Mouse (Mus musculus) liver, embryonic 11.5 days (tissue): ENCODE data around the gene Glipr1l1. TPM values are rescaled to one million over a fixed set of nuclear protein-coding genes. Genes with fewer than 3 reads are reported as not detected.
"Not testable (repeated sequence)": the region's sequence is repeated elsewhere in the genome, so short reads cannot be mapped to it uniquely, and the experiment has no call there.

Experiments used
- ATAC-seq: fragments of 200-750 bp; cut with Nextera tagmentation; replicated peaks from 2 replicates; pipeline ENCODE4 v1.8.0; 2017; ENCODE audit warnings: moderate number of reproducible peaks, mild to moderate bottlenecking, moderate TSS enrichment, moderate library complexity; ENCODE audit not compliant: low FRiP score
- DNase-seq: peaks from one replicate; pipeline ENCODE4 v3.0.0-alpha.2; 2017; ENCODE audit warnings: low spot score
- H3K27ac ChIP-seq: fragments of 300-500 bp; sonication (generic); 2 replicates; pipeline ENCODE4 v1.5.1; 2014; ENCODE audit warnings: mild to moderate bottlenecking, low read depth, low read length, control low read depth
- H3K27me3 ChIP-seq: fragments of 300-500 bp; sonication (generic); replicated peaks from 2 replicates; pipeline ENCODE4 v1.6.1; 2014; ENCODE audit warnings: low read length, mixed read lengths; ENCODE audit not compliant: control insufficient read depth, insufficient read depth
- H3K36me3 ChIP-seq: fragments of 300-500 bp; sonication (generic); 2 replicates; pipeline ENCODE4 v1.6.1; 2014; ENCODE audit warnings: mild to moderate bottlenecking, low read length, moderate library complexity, mixed read lengths; ENCODE audit not compliant: control insufficient read depth, insufficient read depth
- H3K4me1 ChIP-seq: fragments of 300-500 bp; sonication (generic); replicated peaks from 2 replicates; pipeline ENCODE4 v1.6.1; 2014; ENCODE audit warnings: low read length, mixed read lengths; ENCODE audit not compliant: control insufficient read depth, insufficient read depth
- H3K4me2 ChIP-seq: fragments of 300-500 bp; sonication (generic); 2 replicates; pipeline ENCODE4 v1.6.1; 2014; ENCODE audit warnings: mild to moderate bottlenecking, control low read depth, moderate library complexity
- H3K4me3 ChIP-seq: fragments of 300-500 bp; sonication (generic); 2 replicates; pipeline ENCODE4 v1.5.1; 2014; ENCODE audit warnings: low read depth, low read length, control low read depth
- H3K9ac ChIP-seq: fragments of 300-500 bp; sonication (generic); 2 replicates; pipeline ENCODE4 v1.6.1; 2014; ENCODE audit warnings: low read depth, low read length, control low read depth
- H3K9me3 ChIP-seq: fragments of 300-500 bp; sonication (generic); 2 replicates; pipeline ENCODE4 v1.6.1; 2016; ENCODE audit warnings: low read length, inconsistent platforms, mixed read lengths; ENCODE audit not compliant: control insufficient read depth
- WGBS: fragments of 180-500 bp; shearing (Covaris S2); extraction: QIAGEN DNeasy Blood & Tissue Kit; methylation state at CpG from one replicate; pipeline ENCODE4 v1.1.7; 2014; 5-methylcytosine and 5-hydroxymethylcytosine counted together
- polyA plus RNA-seq: library from polyadenylated mRNA; unstranded; fragments of >200 nt; fragmentation: Nextera tagmentation; extraction: Ambion mirVana; gene quantifications from 2 replicates; pipeline ENCODE4 v1.2.1, GENCODE M21; 2014

The Glipr1l1 gene
- not detected in 2 replicates for polyA plus RNA-seq

DNA sequence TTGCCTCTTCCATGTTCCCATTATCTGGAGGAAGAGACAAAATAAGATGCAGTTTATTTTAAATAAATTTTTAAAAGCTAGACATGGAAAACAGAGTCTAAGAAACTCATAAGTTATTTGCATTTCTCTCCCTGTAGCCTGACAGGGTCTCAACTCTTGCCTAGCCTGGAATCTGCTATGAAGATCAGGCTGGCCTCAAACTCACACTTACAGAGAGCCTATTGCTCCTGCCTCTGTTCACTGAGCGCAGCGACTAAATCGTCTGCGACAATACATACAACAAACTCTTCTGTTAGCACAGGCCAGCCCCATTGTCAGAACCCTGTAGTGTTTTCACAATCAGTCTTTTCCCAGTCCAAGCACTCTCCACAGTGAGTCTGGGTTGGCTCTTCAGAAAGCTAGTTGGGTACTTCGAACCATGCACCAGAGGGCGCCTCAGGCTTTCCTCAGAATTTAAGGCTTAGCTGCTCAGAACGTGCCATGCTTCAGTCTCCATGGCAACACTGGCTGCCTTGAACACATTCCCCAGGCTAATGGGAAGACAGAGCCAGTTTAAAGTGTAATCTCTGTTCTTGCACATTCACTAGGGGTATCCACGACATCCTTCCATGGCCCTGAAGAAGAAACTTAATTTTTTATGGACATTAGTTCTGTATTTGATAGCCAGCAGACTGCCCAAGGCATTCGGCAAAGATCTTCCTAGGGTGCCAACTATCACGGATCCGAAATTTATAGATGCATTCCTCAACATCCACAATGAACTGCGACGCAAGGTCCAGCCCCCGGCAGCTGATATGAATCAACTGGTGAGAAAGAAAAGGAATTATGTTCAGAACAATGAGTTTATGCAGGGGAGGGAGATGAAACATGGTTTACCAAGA, at the start of gene Glipr1l1:
Glipr1l1 (plus strand) TSS at position 488 of the 881 bp plus-strand sequence.
- 64% methylated on average over 14 of the region's 14 CpGs for WGBS
- no peak within 1 kb of the TSS for H3K4me3 ChIP-seq
- DNase-seq = no peak
- 0 out of 2 replicates have a peak, but pooled peaks have one; percentile 60 for ATAC-seq
- no peaks in the 10 kb centered on the region for H3K27me3 ChIP-seq
- H3K36me3 ChIP-seq = no peaks in the 10 kb centered on the region
- H3K27ac ChIP-seq = no peak within 1 kb of the TSS
- no peak within 1 kb of the TSS for H3K9ac ChIP-seq
- no peaks in the 10 kb centered on the region for H3K9me3 ChIP-seq
- H3K4me2 ChIP-seq = no peak within 1 kb of the TSS
- no peaks in the 10 kb centered on the region for H3K4me1 ChIP-seq

DNA sequence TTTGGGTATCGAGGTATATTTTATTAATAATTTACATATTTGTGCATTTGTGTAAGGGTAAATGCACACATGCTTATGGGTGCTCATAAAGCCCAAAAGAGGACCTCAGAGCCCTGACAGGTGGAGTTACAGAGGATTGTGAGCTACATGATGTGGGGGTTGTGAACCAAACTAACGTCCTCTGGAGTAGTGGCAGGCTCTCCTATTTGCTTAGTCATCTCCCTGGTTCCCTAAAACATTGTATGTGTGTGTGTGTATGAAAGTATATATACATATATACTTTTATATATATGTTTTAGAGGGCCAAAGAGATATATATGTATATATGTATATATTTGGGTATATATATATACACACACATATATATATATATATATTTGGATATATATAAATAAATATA, 36.4 kb upstream of the Glipr1l1 start:
- no peaks in the 10 kb centered on the region for H3K27me3 ChIP-seq
- H3K27ac ChIP-seq = no peak overlapping the region
- H3K9ac ChIP-seq = no peak overlapping the region
- H3K9me3 ChIP-seq = no peaks in the 10 kb centered on the region
- ATAC-seq (no peak), DNase-seq (no peak)
- H3K4me2 ChIP-seq = no peak overlapping the region
- no peaks in the 10 kb centered on the region for H3K4me1 ChIP-seq
- no peaks in the 10 kb centered on the region for H3K36me3 ChIP-seq
- WGBS = 49% methylated on average over 2 of the region's 2 CpGs
- H3K4me3 ChIP-seq = no peak overlapping the region

DNA sequence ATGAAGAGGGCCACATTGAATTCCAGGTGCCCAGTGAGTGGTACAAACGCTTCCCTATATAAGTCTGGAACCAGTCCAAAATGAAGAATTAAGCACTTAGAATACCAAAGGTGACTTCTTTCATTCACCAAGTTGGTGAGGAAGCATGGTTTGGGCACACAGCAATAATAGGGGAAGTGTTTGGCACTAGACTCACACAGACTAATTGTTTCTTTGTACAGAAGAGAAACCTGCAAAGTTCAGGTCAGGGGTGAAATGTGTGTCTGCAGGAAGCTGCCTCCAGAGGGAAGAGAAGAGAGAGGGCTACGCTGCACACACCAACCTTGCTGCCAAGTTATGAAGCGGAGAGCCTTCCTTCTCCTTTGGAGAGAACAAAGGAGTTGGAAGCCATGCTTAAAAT, 31.3 kb upstream of the Glipr1l1 start:
- H3K27ac ChIP-seq, H3K9ac ChIP-seq, H3K4me3 ChIP-seq, H3K4me2 ChIP-seq, H3K36me3 ChIP-seq, DNase-seq, H3K9me3 ChIP-seq, H3K27me3 ChIP-seq, ATAC-seq, H3K4me1 ChIP-seq: not testable (repeated sequence)
- WGBS = 74% methylated on average over 3 of the region's 3 CpGs

DNA sequence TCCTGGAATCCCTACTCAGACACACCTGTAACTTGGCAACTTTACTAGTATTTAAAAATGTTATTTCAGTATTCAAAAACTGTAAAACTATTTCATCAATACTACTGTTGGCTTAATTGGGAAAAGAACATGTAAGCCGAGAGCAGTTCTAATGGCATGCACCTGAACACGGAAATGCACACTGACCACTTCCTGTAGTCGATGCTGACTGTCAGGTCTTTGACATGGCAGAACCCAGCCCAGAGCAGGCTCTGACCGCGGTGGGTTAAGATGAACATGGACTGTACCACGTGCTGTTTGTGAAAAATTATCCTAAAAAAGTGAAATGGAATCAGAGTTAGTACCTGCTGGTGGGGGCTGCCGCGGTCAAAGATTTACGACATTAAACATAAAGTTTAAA, 16.5 kb upstream of the Glipr1l1 start:
- H3K4me2 ChIP-seq, H3K4me1 ChIP-seq, ATAC-seq, H3K9me3 ChIP-seq, H3K36me3 ChIP-seq, H3K4me3 ChIP-seq, H3K27ac ChIP-seq, H3K27me3 ChIP-seq, H3K9ac ChIP-seq, DNase-seq: not testable (repeated sequence)
- WGBS = 70% methylated on average over 9 of the region's 9 CpGs

DNA sequence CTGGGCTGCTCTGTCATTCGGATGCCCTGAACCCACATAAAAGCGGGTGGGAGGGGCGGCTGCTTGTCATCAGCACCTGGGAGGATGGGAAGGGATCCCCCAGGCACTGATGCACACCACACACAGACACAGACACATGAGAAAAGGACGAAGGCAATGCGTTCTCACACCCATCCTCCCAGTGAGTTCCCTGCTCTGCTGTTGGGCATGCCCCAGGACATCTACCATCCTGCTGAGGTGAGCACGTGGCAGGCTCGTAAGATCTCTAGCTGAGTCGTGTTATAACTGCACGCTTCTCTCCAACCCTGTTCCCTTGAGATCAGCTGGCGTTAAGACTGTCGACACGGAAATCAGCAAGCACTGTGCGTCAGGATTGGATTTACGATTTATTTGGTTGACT, 15.7 kb upstream of the Glipr1l1 start:
- ATAC-seq, DNase-seq, H3K4me1 ChIP-seq, H3K4me3 ChIP-seq, H3K9ac ChIP-seq, H3K27me3 ChIP-seq, H3K27ac ChIP-seq, H3K9me3 ChIP-seq, H3K4me2 ChIP-seq, H3K36me3 ChIP-seq: not testable (repeated sequence)
- WGBS = 72% methylated on average over 12 of the region's 14 CpGs

DNA sequence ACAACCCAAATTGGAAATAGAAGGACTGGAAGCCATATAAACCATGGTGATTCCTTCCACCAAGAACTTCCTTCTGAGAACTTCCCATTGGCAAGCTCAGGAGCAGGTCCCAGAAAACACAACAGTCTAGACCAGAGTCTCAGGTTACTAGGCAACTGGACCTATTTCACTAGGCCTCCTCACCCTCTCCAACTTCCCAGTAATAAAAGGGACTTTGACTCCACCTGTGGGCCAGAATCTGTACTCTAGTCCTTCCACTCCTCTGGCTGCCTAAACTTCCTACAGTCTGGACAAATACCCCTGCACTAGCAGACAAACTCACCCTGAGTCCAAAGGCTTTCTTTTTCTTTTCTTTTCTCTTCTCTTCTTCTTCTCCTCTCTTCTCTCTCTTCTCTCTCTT, 8.8 kb upstream of the Glipr1l1 start:
- DNase-seq (no peak), ATAC-seq (no peak)
- Histone ChIP-seq H3K4me2 (no peak overlapping the region), H3K36me3 (no peaks in the 10 kb centered on the region), H3K9me3 (no peaks in the 10 kb centered on the region), H3K27me3 (no peaks in the 10 kb centered on the region), H3K4me3 (no peak overlapping the region), H3K4me1 (no peaks in the 10 kb centered on the region), H3K27ac (no peak overlapping the region), H3K9ac (no peak overlapping the region)

DNA sequence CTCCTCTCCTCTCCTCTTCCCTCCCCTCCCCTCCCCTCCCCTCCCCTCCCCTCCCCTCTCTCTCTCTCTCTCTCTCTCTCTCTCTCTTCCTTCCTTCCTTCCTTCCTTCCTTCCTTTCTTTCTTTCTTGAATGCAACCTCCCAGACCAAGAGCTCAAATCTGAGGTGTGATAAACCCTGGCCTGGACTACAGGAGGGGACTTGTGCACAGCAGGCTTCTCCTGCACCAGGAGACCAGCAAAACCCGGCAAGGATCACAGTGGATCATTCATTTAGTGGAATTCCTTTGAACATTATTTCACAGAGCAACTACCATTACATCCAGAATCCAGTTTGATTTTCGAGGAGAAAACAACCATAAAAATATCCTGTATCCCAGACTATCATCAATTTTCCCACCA, 8.0 kb upstream of the Glipr1l1 start:
- H3K36me3 ChIP-seq, H3K4me2 ChIP-seq, ATAC-seq, H3K4me3 ChIP-seq, H3K27me3 ChIP-seq, DNase-seq, H3K9ac ChIP-seq, H3K27ac ChIP-seq, H3K4me1 ChIP-seq, H3K9me3 ChIP-seq: not testable (repeated sequence)
- 66% methylated on average over 2 of the region's 2 CpGs for WGBS

DNA sequence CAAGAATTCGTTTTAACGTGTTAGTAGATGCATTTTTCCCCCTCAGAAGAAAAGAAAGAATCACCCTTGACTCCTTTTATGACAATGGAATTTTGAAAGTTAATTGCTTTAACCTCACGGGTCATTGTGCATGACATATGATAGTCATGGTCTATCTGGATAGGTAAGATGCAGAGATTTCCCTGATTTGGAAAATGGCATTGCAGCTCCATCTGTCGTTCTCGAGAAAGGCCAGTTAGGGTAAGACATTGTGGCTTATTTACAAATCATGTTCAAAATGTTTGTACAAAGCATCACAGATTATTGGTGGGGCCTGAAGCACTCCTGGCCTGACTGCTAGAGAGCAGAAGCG, 570 bp downstream of the Glipr1l1 start:
- H3K4me3 ChIP-seq, H3K27ac ChIP-seq, H3K4me1 ChIP-seq, H3K9ac ChIP-seq, DNase-seq, H3K36me3 ChIP-seq, H3K4me2 ChIP-seq, ATAC-seq, H3K27me3 ChIP-seq, H3K9me3 ChIP-seq: not testable (repeated sequence)
- 78% methylated on average over 6 of the region's 6 CpGs for WGBS

DNA sequence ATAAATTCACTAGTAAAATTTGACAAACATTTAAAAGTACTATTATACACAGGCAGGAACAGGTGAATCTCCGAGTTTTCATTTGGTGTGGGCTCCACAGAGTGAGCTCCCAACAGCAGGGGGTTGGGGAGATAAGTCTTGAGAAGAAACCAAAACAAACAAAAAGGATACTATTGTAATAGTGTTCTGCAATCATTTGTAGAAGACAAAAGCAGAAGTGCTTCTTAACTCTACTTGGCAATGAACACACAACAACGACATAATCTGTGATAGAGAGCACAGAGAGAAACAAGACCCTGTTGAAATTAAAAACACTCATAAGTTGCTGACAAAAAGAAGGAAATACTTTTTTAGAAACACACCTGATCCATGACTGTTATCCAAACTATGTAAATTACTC, 20.1 kb downstream of the Glipr1l1 start:
- Histone ChIP-seq H3K27ac (no peak overlapping the region), H3K9me3 (no peaks in the 10 kb centered on the region), H3K27me3 (no peaks in the 10 kb centered on the region), H3K4me3 (no peak overlapping the region), H3K9ac (no peak overlapping the region), H3K4me2 (no peak overlapping the region), H3K36me3 (no peaks in the 10 kb centered on the region), H3K4me1 (no peaks in the 10 kb centered on the region)
- ATAC-seq = no peak
- WGBS = 40% methylated on average over 2 of the region's 2 CpGs
- DNase-seq = no peak
